Mouse (Mus musculus) CH12.LX (cell line): ENCODE results near the gene Pkn3. TPM values are rescaled to one million over a fixed set of nuclear protein-coding genes. Genes with fewer than 3 reads are reported as not detected.

Experiments
- DNase-seq: peaks from one replicate; pipeline ENCODE4 v3.0.0-alpha.2; 2013; ENCODE audit errors: extremely low read depth
- H3K27ac ChIP-seq: 2 replicates; pipeline ENCODE4 v1.5.1; 2012; ENCODE audit warnings: low read depth, mild to moderate bottlenecking, control low read depth, moderate library complexity; ENCODE audit not compliant: insufficient read depth
- H3K27me3 ChIP-seq: replicated peaks from 2 replicates; pipeline ENCODE3; 2012; ENCODE audit warnings: inconsistent platforms
- H3K36me3 ChIP-seq, 2 experiments: replicated peaks in 1 of 2; 2 replicates each; pipeline versions ENCODE3 to v1.6.1; 2012; ENCODE audit warnings: inconsistent platforms in 1 of 2, low read length in 1 of 2, mild to moderate bottlenecking in 1 of 2, mixed read lengths in 1 of 2, moderate library complexity in 1 of 2; ENCODE audit not compliant: control insufficient read depth in 1 of 2, insufficient read depth in 1 of 2
- H3K4me1 ChIP-seq, 2 experiments: 2 replicates each; pipeline ENCODE4 v1.6.1; 2012; ENCODE audit warnings: inconsistent platforms in 1 of 2, moderate library complexity in 1 of 2; ENCODE audit not compliant: insufficient read depth in 2 of 2, control insufficient read depth in 1 of 2
- H3K4me2 ChIP-seq: 2 replicates; pipeline ENCODE4 v1.6.1; 2012; ENCODE audit warnings: low read depth, mild to moderate bottlenecking, control low read depth; ENCODE audit not compliant: poor library complexity, insufficient read depth, severe bottlenecking
- H3K4me3 ChIP-seq, 3 experiments: fragments of 150-350 bp in 1 of 3; sonication (generic) in 1 of 3; replicated peaks in 1 of 3; 2 replicates each; pipeline versions ENCODE3 to v1.5.1; 2011 to 2012; ENCODE audit warnings: low read depth in 2 of 3, low read length in 2 of 3, mild to moderate bottlenecking in 2 of 3, moderate library complexity in 2 of 3, control low read depth in 1 of 3, improper control_type of control experiment in 1 of 3, inconsistent platforms in 1 of 3, mixed read lengths in 1 of 3; ENCODE audit not compliant: poor library complexity in 1 of 3
- H3K79me2 ChIP-seq: replicated peaks from 2 replicates; pipeline ENCODE4 v1.6.1; 2012; ENCODE audit warnings: mild to moderate bottlenecking, moderate library complexity; ENCODE audit not compliant: control insufficient read depth, poor library complexity, insufficient read depth, severe bottlenecking; ENCODE audit errors: extremely low read depth
- H3K9ac ChIP-seq: 2 replicates; pipeline ENCODE4 v1.6.1; 2012; ENCODE audit warnings: low read depth, mild to moderate bottlenecking, control low read depth, moderate library complexity; ENCODE audit not compliant: insufficient read depth
- H3K9me3 ChIP-seq: replicated peaks from 2 replicates; pipeline ENCODE3; 2012; ENCODE audit warnings: low read length, inconsistent platforms, mixed read lengths
- BHLHE40 ChIP-seq: IDR thresholded peaks from 2 replicates; pipeline ENCODE4 v1.6.1; 2011; ENCODE audit warnings: mild to moderate bottlenecking, low read depth, low read length, improper control_type of control experiment
- CHD1 ChIP-seq: IDR thresholded peaks from 2 replicates; pipeline ENCODE4 v1.6.1; 2012; ENCODE audit warnings: low read depth, low read length, improper control_type of control experiment, inconsistent platforms
- CHD2 ChIP-seq: IDR thresholded peaks from 2 replicates; pipeline ENCODE4 v1.6.1; 2011; ENCODE audit warnings: low read length, improper control_type of control experiment
- CTCF ChIP-seq, 2 experiments: IDR thresholded peaks in 1 of 2; conservative IDR thresholded peaks in 1 of 2; 2 replicates each; pipeline ENCODE4 v1.5.1; 2011 to 2012; ENCODE audit warnings: low read depth in 2 of 2, low read length in 2 of 2, improper control_type of control experiment in 1 of 2, inconsistent platforms in 1 of 2, mild to moderate bottlenecking in 1 of 2, moderate library complexity in 1 of 2
- E2F4 ChIP-seq: IDR thresholded peaks from 2 replicates; pipeline ENCODE4 v1.6.1; 2011; ENCODE audit warnings: low read depth, low read length, improper control_type of control experiment; ENCODE audit not compliant: insufficient replicate concordance
- ELF1 ChIP-seq: IDR thresholded peaks from 2 replicates; pipeline ENCODE4 v1.6.1; 2014; ENCODE audit warnings: low read depth, mild to moderate bottlenecking, inconsistent platforms, low read length, improper control_type of control experiment
- GABPA ChIP-seq: IDR thresholded peaks from 2 replicates; pipeline ENCODE4 v1.6.1; 2012; ENCODE audit warnings: low read depth, low read length, improper control_type of control experiment, inconsistent platforms; ENCODE audit not compliant: insufficient replicate concordance
- HCFC1 ChIP-seq: IDR thresholded peaks from 2 replicates; pipeline ENCODE4 v1.6.1; 2012; ENCODE audit warnings: low read depth, mild to moderate bottlenecking, inconsistent platforms, low read length, improper control_type of control experiment
- MAFK ChIP-seq: IDR thresholded peaks from 2 replicates; pipeline ENCODE4 v1.6.1; 2011; ENCODE audit warnings: low read length, improper control_type of control experiment; ENCODE audit not compliant: insufficient replicate concordance
- MEF2A ChIP-seq: IDR thresholded peaks from 2 replicates; pipeline ENCODE4 v1.6.1; 2014; ENCODE audit warnings: low read depth, mild to moderate bottlenecking, inconsistent platforms, low read length, improper control_type of control experiment, borderline replicate concordance
- NELFE ChIP-seq: IDR thresholded peaks from 2 replicates; pipeline ENCODE4 v1.6.1; 2011; ENCODE audit warnings: low read depth, low read length, improper control_type of control experiment
- NRF1 ChIP-seq: IDR thresholded peaks from 2 replicates; pipeline ENCODE4 v1.6.1; 2014; ENCODE audit warnings: low read depth, mild to moderate bottlenecking, inconsistent platforms, low read length, improper control_type of control experiment, moderate library complexity
- PAX5 ChIP-seq: IDR thresholded peaks from 2 replicates; pipeline ENCODE4 v1.6.1; 2012; ENCODE audit warnings: low read length, inconsistent platforms, mixed read lengths
- POLR2AphosphoS2 ChIP-seq: IDR thresholded peaks from 2 replicates; pipeline ENCODE4 v1.6.1; 2011; ENCODE audit warnings: low read depth, low read length, improper control_type of control experiment
- RCOR1 ChIP-seq: conservative IDR thresholded peaks from 2 replicates; pipeline ENCODE4 v1.6.1; 2012; ENCODE audit warnings: low read depth, mild to moderate bottlenecking, inconsistent platforms, low read length, improper control_type of control experiment
- SIN3A ChIP-seq: IDR thresholded peaks from 2 replicates; pipeline ENCODE4 v1.6.1; 2012; ENCODE audit warnings: low read length, improper control_type of control experiment, inconsistent platforms
- SMC3 ChIP-seq: IDR thresholded peaks from 2 replicates; pipeline ENCODE4 v1.6.1; 2011; ENCODE audit warnings: low read depth, low read length, improper control_type of control experiment
- USF2 ChIP-seq: conservative IDR thresholded peaks from 2 replicates; pipeline ENCODE4 v1.6.1; 2011; ENCODE audit warnings: low read depth, low read length, improper control_type of control experiment
- ZKSCAN1 ChIP-seq: IDR thresholded peaks from 2 replicates; pipeline ENCODE4 v1.6.1; 2012; ENCODE audit warnings: low read depth, inconsistent platforms, low read length, improper control_type of control experiment, borderline replicate concordance
- ZMIZ1 ChIP-seq: IDR thresholded peaks from 2 replicates; pipeline ENCODE4 v1.6.1; 2012; ENCODE audit warnings: low read depth, mild to moderate bottlenecking, inconsistent platforms, low read length, improper control_type of control experiment
- dilution Hi-C: fragments of 300-500 bp; cut with MboI; formaldehyde crosslinking; loops from 2 replicates; pipeline ENCODE4 v1.14.3; 2020; ENCODE audit warnings: low sequenced_read_pairs; ENCODE audit not compliant: extremely low pct_unique_long_range_greater_than_20kb, extremely low pct_ligation_motif_present
- in situ Hi-C: fragments of 300-500 bp; cut with MboI; formaldehyde crosslinking; loops from 3 replicates; pipeline ENCODE4 v1.14.3; 2019; ENCODE audit warnings: low sequenced_read_pairs, low pct_ligation_motif_present, low pct_unique_long_range_greater_than_20kb, mixed read lengths
- polyA plus RNA-seq: library from polyadenylated mRNA; unstranded; fragments of >175 nt; gene quantifications from 2 replicates; pipeline ENCODE4 v1.2.1, GENCODE M21; 2012; ENCODE audit warnings: low read depth; ENCODE audit not compliant: insufficient read length
- total RNA-seq, 2 experiments: library from RNA; depleted of rRNA; stranded (reverse); fragments of 300-350 nt in 1 of 2; fragments of >200 nt in 1 of 2; gene quantifications; 2 replicates each; pipeline ENCODE4 v1.2.3; 2012 to 2014

Gene Pkn3
- total and polyA plus RNA-seq, 3 experiments = 4.7 to 8.3 (median 6.7) TPM

GRCm38 (mm10) chr2:30077502-30078348 is at the start of gene Pkn3 (continued):
- peak; percentile 44; the same call in 1 of the 2 replicates for TF ChIP-seq BHLHE40
- TF ChIP-seq, all 38 proteins: peak for 22

GRCm38 (mm10) chr2:30032244-30032846 is 45.1 kb upstream of the Pkn3 start:
- H3K9me3 ChIP-seq = no peaks in the 10 kb centered on the region
- no peaks in the 10 kb centered on the region for H3K79me2 ChIP-seq
- TF ChIP-seq HCFC1 = no peak
- peak in 1 of 2 experiments; percentile 37; a peak in 2 of 4 replicates for TF ChIP-seq CTCF (conservative IDR thresholded peaks at IDR 0.05 in 1 of 2, IDR thresholded peaks at IDR 0.05 in 1 of 2; ENCODE audit: low read depth in 2 of 2, low read length in 2 of 2)
- H3K27me3 ChIP-seq = no peaks in the 10 kb centered on the region
- peaks cover 58 to 86% of the 10 kb centered on the region in 2 experiments for H3K36me3 ChIP-seq
- in situ Hi-C loops (no loop called here), dilution Hi-C loops (no loop called here)
- H3K27ac ChIP-seq = no peak overlapping the region
- no peak overlapping the region for H3K4me3 ChIP-seq
- DNase-seq = no peak
- no peak overlapping the region for H3K4me2 ChIP-seq
- no peak overlapping the region for H3K9ac ChIP-seq
- H3K4me1 ChIP-seq = no peaks in the 10 kb centered on the region

GRCm38 (mm10) chr2:30032957-30033356 is 44.5 kb upstream of the Pkn3 start:
- DNase-seq = no peak
- Histone ChIP-seq H3K4me2 (no peak overlapping the region), H3K27me3 (no peaks in the 10 kb centered on the region), H3K79me2 (no peaks in the 10 kb centered on the region), H3K4me1 (no peaks in the 10 kb centered on the region), H3K36me3 (peaks cover 58 to 86% of the 10 kb centered on the region in 2 experiments), H3K27ac (no peak overlapping the region)
- TF ChIP-seq RCOR1 (no peak), POLR2AphosphoS2 (no peak), ZMIZ1 (no peak), PAX5 (no peak), SMC3 (no peak), BHLHE40 (no peak), HCFC1 (no peak), MEF2A (no peak), CHD1 (no peak), GABPA (no peak), ELF1 (no peak), MAFK (no peak), E2F4 (no peak), SIN3A (no peak), ZKSCAN1 (no peak), NELFE (no peak), CTCF (conservative IDR thresholded peaks at IDR 0.05 in 1 of 2, IDR thresholded peaks at IDR 0.05 in 1 of 2; ENCODE audit: low read depth in 2 of 2, low read length in 2 of 2) (no peak), CHD2 (no peak), USF2 (no peak), NRF1 (no peak)
- TF ChIP-seq, all 38 proteins: peak for 0
- H3K4me3 ChIP-seq = no peak overlapping the region
- H3K9me3 ChIP-seq = no peaks in the 10 kb centered on the region
- dilution Hi-C loops = no loop called here
- no peak overlapping the region for H3K9ac ChIP-seq
- in situ Hi-C loops = no loop called here
